Mouse (Mus musculus) embryonic stem cell, embryonic (primary cell): ENCODE measurements around the gene Fut2.

ENCODE experiments used
- CTCF ChIA-PET, 4 experiments: fragments of 300-600 bp in 2 of 4; fragments of 350-600 bp in 2 of 4; sonication (Branson Sonifier 250); formaldehyde crosslinking; loops; one replicate each; lab custom pipeline; 2022; ENCODE audit warnings: inconsistent platforms in 2 of 4; lab: Charles Lee
- POLR2A ChIA-PET, 4 experiments: fragments of 300-600 bp in 2 of 4; fragments of 350-600 bp in 2 of 4; sonication (Branson Sonifier 250); formaldehyde crosslinking; loops; one replicate each; lab custom pipeline; 2022; ENCODE audit warnings: antibody characterized with exemption in 4 of 4, inconsistent platforms in 1 of 4; lab: Charles Lee

Gene Fut2

GRCm38 (mm10) chr7:45705873-45706281 is 39.7 kb upstream of the Fut2 start:
- CTCF ChIA-PET: interaction anchor here in 1 of 4 experiments (0.5 to 1.2 kb wide), 2 partner anchors 15 to 67 kb away, joined by 3 read pairs; partner anchors contain the start of gene Fam83e
- POLR2A ChIA-PET: interaction anchor here (0.5 to 14.6 kb wide), 22 partner anchors 11 to 884 kb away, joined by 3 to 640 read pairs (median 5); partner anchors contain the start of genes Fam83e (in 4 of the 4), Sphk2 (in 4 of the 4), Rpl18 (in 2 of the 4) and Ftl1 (in 1 of the 4)

GRCm38 (mm10) chr7:45705443-45705864 is 39.3 kb upstream of the Fut2 start:
- POLR2A ChIA-PET: interaction anchor here (0.5 to 14.6 kb wide), 28 partner anchors 10 to 476 kb away, joined by 3 to 640 read pairs (median 5); partner anchors contain the start of genes Fam83e (in 4 of the 4), Rpl18 (in 4 of the 4), Sphk2 (in 4 of the 4) and Sec1 (in 2 of the 4)

GRCm38 (mm10) chr7:45704730-45705442 is 38.7 kb upstream of the Fut2 start, which contains the start of gene Dbp:
Gene Dbp (plus strand): TSS chr7:45705088.
- CTCF ChIA-PET: interaction anchor here in 2 of 4 experiments (0.5 to 1.3 kb wide), 3 partner anchors 16 to 168 kb away, joined by 3 to 13 read pairs (median 3); partner anchors contain the start of gene Fam83e (in 1 of the 2)
- POLR2A ChIA-PET: interaction anchor here (0.6 to 14.6 kb wide), 32 partner anchors 10 to 475 kb away, joined by 3 to 640 read pairs (median 5); partner anchors contain the start of genes Fam83e (in 4 of the 4), Rpl18 (in 4 of the 4), Sphk2 (in 4 of the 4) and Sec1 (in 2 of the 4)

More at GRCm38 (mm10) chr7:45705443-45705864, 39.3 kb upstream of the Fut2 start:
- CTCF ChIA-PET: interaction anchor here in 2 of 4 experiments (0.5 to 1.2 kb wide), 3 partner anchors 15 to 168 kb away, joined by 3 to 13 read pairs (median 3); partner anchors contain the start of gene Fam83e (in 1 of the 2)

GRCm38 (mm10) chr7:45704046-45704559 is 37.9 kb upstream of the Fut2 start:
- POLR2A ChIA-PET: interaction anchor here (0.6 to 14.6 kb wide), 26 partner anchors 9 to 242 kb away, joined by 3 to 640 read pairs (median 5); partner anchors contain the start of genes Fam83e (in 4 of the 4), Sphk2 (in 4 of the 4), Rpl18 (in 3 of the 4) and Sec1 (in 2 of the 4)
- CTCF ChIA-PET: interaction anchor here in 1 of 4 experiments (0.6 to 1.3 kb wide), 3 partner anchors 22 to 237 kb away, joined by 3 read pairs; partner anchors contain the start of gene Bax

GRCm38 (mm10) chr7:45703521-45704033 is 37.4 kb upstream of the Fut2 start:
- POLR2A ChIA-PET: interaction anchor here (0.6 to 14.6 kb wide), 20 partner anchors 9 to 238 kb away, joined by 3 to 640 read pairs (median 6); partner anchors contain the start of genes Fam83e (in 4 of the 4), Sphk2 (in 4 of the 4), Rpl18 (in 3 of the 4) and Sec1 (in 2 of the 4)
- CTCF ChIA-PET: interaction anchor here in 3 of 4 experiments (0.6 to 1.3 kb wide), 5 partner anchors 21 to 427 kb away, joined by 3 to 5 read pairs (median 3); partner anchors contain the start of gene Bax (in 1 of the 3)

- CTCF ChIA-PET: interaction anchor here in 3 of 4 experiments (0.6 to 3.6 kb wide), 4 partner anchors 20 to 426 kb away, joined by 3 to 29 read pairs (median 4); partner anchors contain the start of gene Ntn5 (in 1 of the 3)
- POLR2A ChIA-PET: interaction anchor here in 3 of 4 experiments (0.6 to 14.6 kb wide), 13 partner anchors 8 to 194 kb away, joined by 3 to 640 read pairs (median 8); partner anchors contain the start of genes Fam83e (in 2 of the 3), Rpl18 (in 2 of the 3), Sec1 (in 2 of the 3) and Sphk2 (in 2 of the 3)
Observed at GRCm38 (mm10) chr7:45702809-45703520, 36.8 kb upstream of the Fut2 start.

- POLR2A ChIA-PET: interaction anchor here in 3 of 4 experiments (0.7 to 14.6 kb wide), 12 partner anchors 8 to 236 kb away, joined by 3 to 640 read pairs (median 4); partner anchors contain the start of genes Rpl18 (in 3 of the 3), Fam83e (in 2 of the 3), Sphk2 (in 2 of the 3) and Bax (in 1 of the 3)
- CTCF ChIA-PET: interaction anchor here in 3 of 4 experiments (0.7 to 3.6 kb wide), 3 partner anchors 19 to 268 kb away, joined by 4 to 29 read pairs (median 4); partner anchors contain the start of genes Gys1 (in 1 of the 3) and Ntn5 (in 1 of the 3)
Observed at GRCm38 (mm10) chr7:45702316-45702715, 36.1 kb upstream of the Fut2 start.

- ChIA-PET CTCF (interaction anchor here in 3 of 4 experiments (0.7 to 3.6 kb wide), 4 partner anchors 19 to 267 kb away, joined by 4 to 29 read pairs (median 6); partner anchors contain the start of genes Ntn5 (in 2 of the 3) and Gys1 (in 1 of the 3)), POLR2A (interaction anchor here (0.7 to 14.6 kb wide), 34 partner anchors 8 to 572 kb away, joined by 3 to 640 read pairs (median 4); partner anchors contain the start of genes Rpl18 (in 4 of the 4), Fam83e (in 3 of the 4), Ntn5 (in 2 of the 4) and Sphk2 (in 2 of the 4))
Observed at GRCm38 (mm10) chr7:45701607-45702006, 35.4 kb upstream of the Fut2 start.

GRCm38 (mm10) chr7:45701072-45701471 is 34.9 kb upstream of the Fut2 start:
- POLR2A ChIA-PET: interaction anchor here (0.6 to 14.6 kb wide), 48 partner anchors 8 to 572 kb away, joined by 3 to 640 read pairs (median 4); partner anchors contain the start of genes Rpl18 (in 4 of the 4), Fam83e (in 3 of the 4), Sphk2 (in 3 of the 4) and Ftl1 (in 2 of the 4)
- CTCF ChIA-PET: interaction anchor here in 3 of 4 experiments (0.9 to 3.6 kb wide), 8 partner anchors 18 to 267 kb away, joined by 3 to 29 read pairs (median 5); partner anchors contain the start of genes Gys1 (in 2 of the 3) and Ntn5 (in 2 of the 3)

GRCm38 (mm10) chr7:45700301-45701015 is 34.3 kb upstream of the Fut2 start:
- ChIA-PET POLR2A (interaction anchor here in 3 of 4 experiments (0.6 to 14.6 kb wide), 50 partner anchors 8 to 571 kb away, joined by 3 to 640 read pairs (median 4); partner anchors contain the start of genes Fam83e (in 3 of the 3), Rpl18 (in 3 of the 3), Sphk2 (in 3 of the 3) and Ntn5 (in 2 of the 3)), CTCF (interaction anchor here in 3 of 4 experiments (0.7 to 3.6 kb wide), 9 partner anchors 17 to 358 kb away, joined by 3 to 29 read pairs (median 4); partner anchors contain the start of genes Gys1 (in 2 of the 3) and Ntn5 (in 2 of the 3))

GRCm38 (mm10) chr7:45699523-45700141 is 33.4 kb upstream of the Fut2 start, which contains the start of gene Car11:
Gene Car11 (plus strand): TSS chr7:45699843.
- ChIA-PET CTCF (interaction anchor here (0.6 to 3.6 kb wide), 10 partner anchors 17 to 1141 kb away, joined by 3 to 29 read pairs (median 4); partner anchors contain the start of genes Gys1 (in 2 of the 4), Ntn5 (in 2 of the 4) and Lmtk3 (in 1 of the 4)), POLR2A (interaction anchor here in 3 of 4 experiments (0.5 to 14.6 kb wide), 26 partner anchors 9 to 498 kb away, joined by 3 to 640 read pairs (median 6); partner anchors contain the start of genes Fam83e (in 3 of the 3), Rpl18 (in 2 of the 3), Sphk2 (in 2 of the 3) and Bax (in 1 of the 3))

- CTCF ChIA-PET: interaction anchor here in 1 of 4 experiments (0.6 to 1.5 kb wide), 2 partner anchors 15 to 152 kb away, joined by 3 to 7 read pairs; no protein-coding TSS in a partner anchor
- POLR2A ChIA-PET: interaction anchor here in 3 of 4 experiments (0.6 to 14.6 kb wide), 6 partner anchors 18 to 184 kb away, joined by 3 to 640 read pairs (median 5); partner anchors contain the start of genes Fam83e (in 2 of the 3), Rpl18 (in 2 of the 3), Sphk2 (in 2 of the 3) and Spaca4 (in 1 of the 3)
Observed at GRCm38 (mm10) chr7:45697894-45698293, 31.7 kb upstream of the Fut2 start.

GRCm38 (mm10) chr7:45695098-45695497 is 28.9 kb upstream of the Fut2 start:
- ChIA-PET POLR2A (interaction anchor here in 3 of 4 experiments (0.6 to 3.3 kb wide), 12 partner anchors 9 to 96 kb away, joined by 3 to 27 read pairs (median 4); partner anchors contain the start of genes Dbp (in 2 of the 3), Sphk2 (in 2 of the 3), Fam83e (in 1 of the 3) and Fut2 (in 1 of the 3)), CTCF (interaction anchor here in 3 of 4 experiments (0.5 to 3.6 kb wide), 4 partner anchors 12 to 246 kb away, joined by 3 to 18 read pairs (median 8); partner anchors contain the start of gene Ntn5 (in 2 of the 3))
